Mouse (Mus musculus) heart, postnatal 36 days (tissue): Measurements from ENCODE around the gene Zbtb41. TPM values are rescaled to one million over a fixed set of nuclear protein-coding genes. Genes with fewer than 3 reads are reported as not detected.
"Not testable (repeated sequence)": the region's sequence is repeated elsewhere in the genome, so short reads cannot be mapped to it uniquely, and the experiment has no call there.

Source experiments
- DNase-seq, 2 experiments: peaks; one replicate each; pipeline ENCODE4 v3.0.0; 2021 to 2022
- intact Hi-C: fragments of 180-260 bp; cut with DNase I; formaldehyde crosslinking; loops from one replicate; pipeline ENCODE4 v1.15.1; 2025
- total RNA-seq, 2 experiments: library from RNA; stranded (reverse); gene quantifications; 2 replicates each; pipeline ENCODE4 v1.2.3; 2021

The Zbtb41 gene
- 10 to 100 TPM; 22.6 to 23.0 TPM for total RNA-seq

DNA sequence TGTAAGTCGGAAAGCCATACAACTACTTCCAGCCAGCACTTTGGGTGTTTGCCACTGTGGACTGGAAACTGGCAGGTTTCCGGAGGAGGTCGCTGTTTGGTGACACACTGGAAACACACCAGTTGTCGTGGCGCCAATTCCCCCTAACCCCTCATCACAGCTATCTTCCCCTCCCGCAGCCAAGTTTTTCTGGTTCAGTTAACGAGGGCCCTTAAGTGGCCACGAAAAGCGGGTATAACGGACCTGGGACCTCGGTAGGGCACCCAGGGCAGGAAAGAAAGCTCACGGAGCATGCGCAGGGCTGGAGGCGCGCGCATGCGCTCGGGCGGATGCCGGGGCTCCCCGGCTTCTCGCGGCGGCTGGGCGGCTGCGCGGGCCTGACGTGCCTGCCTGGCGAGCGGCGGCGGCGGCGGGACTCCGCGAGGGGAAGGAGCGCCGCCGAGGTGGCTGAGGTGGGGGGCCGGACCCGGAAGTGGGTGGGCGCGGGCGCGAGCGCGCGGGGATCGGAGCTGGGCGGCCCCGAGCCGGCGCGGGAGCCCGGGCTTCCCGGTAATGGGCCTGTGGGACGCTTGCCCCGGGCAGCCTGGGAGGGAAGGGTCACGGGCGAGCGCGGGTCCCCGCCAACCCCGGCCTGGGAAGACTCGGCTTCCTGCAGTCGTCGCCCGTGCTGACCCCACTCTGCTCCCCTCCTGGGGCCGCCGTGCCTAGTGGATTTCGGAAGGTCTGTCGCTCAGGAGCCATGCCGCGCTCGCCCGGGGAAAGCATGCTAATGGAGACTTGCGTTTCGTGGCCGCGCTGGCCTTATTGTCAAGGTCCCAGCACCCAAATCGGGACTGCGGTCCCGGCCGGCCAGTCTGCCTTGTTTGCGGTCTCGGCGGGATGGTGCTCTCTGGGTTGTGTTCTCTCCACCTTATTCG lies at the start of gene Zbtb41:
Gene Zbtb41 (plus strand): TSS at position 414 of the 917 bp plus-strand sequence.
- intact Hi-C loops = no loop called here
- DNase-seq = peak; percentile 89 to 96

DNA sequence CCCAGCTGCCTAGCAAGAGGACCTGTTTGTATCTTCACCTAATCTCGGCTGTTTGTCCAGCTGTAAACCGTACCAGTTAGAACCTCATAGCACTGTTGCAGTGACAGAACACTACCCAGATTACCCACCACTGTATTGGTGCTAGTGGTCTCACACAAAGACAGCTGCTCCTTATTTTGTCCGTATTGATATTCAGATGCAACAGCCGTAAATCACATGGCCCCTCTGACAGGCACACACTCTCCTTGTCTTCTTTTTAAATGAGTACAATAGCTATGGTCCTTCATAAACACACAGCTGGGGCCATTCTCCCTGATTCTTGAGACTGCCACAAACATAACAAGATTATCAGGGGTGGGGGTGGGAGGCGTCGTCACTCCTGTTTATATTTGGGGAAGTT lies 46.2 kb upstream of the Zbtb41 start:
- DNase-seq = no peak
- intact Hi-C loops = no loop called here

DNA sequence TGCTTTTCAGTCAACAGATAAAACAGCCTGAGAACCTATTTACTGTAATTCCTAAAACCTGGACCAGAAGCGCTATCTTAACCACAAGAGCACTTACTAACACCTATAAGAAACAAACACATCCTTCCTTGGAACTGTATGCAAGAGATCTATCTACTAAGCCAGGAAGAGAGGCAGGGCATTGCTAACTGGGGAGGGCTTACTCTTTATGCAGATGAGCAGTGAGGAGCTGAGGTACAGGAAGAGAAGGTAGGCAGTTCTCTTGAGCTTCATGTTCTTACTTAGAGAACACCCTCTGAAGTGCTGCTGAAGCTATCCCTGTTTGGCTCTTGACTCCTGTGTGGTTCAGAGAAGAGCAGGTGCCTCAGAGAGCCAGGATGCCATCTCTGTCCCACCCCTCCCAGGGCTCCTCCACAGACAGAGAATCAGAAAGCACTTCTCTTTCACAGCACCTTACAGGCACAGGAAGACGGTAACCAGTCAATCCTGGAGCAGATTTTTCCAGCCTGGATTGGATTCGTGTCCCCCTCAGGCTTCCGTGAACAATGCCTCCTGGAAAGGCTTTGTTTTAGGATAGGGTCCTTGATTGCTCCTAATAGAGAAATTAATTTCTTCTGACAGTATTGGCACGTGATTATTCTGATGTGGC lies 45.3 kb upstream of the Zbtb41 start, which contains the start of gene Crb1:
Gene Crb1 (minus strand): TSS at position 463 of the 649 bp plus-strand sequence.
- no peak for DNase-seq
- intact Hi-C loops = no loop called here

DNA sequence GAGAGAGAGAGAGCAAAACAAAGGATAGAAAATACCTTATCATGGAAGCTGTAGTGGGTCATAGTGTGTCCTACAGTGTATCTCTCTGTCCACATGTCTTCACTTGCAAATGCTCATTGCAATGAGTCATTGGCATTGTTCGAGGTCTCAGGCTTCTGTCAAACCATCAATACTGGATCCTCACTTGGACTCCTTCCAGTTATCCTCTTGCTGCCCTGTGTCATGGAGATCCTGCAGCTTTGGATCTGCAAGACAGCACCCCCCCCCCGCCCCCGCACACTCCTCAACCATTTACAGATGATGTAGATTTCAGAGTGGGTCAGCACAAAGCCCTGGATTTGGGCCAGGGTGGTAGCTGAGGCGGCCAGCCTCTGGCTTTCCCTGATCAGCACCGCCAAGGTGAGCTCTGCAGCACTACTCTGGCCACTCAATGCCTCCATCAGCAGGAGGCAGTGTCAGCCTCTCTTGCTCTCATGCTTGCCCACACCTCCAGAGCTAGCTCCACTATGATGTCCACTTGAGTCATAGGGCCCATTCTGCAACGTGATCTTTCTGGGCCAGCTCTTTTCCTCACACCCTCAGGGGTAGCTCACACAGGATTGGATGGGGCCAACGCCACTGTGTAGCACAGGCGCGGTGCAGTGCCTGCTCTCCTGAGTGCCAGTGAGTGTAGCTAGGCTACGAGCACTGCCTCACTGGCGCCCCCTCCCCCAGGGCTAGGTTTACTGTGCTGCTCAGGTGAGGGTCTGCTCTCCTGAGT lies 43.0 kb upstream of the Zbtb41 start:
- no peak for DNase-seq
- intact Hi-C loops = no loop called here

DNA sequence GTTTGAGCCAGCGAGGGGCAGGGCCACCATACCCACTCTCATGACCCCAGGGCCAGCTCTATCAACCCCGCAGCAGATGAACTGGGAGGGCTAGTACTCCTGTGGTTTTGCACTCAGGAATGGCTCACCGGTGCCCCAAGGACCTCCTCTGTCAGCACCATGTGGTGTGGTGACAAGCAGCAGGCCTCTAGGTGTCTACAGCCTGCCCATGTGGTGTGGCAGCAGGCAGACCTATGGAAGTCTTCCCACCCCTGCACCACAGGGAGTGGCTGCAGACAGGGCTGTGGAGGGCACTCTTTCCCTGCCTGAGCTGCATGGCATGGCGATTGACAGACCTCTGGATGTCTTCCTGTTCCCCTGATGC lies 42.5 kb upstream of the Zbtb41 start:
- no peak for DNase-seq
- intact Hi-C loops = no loop called here

DNA sequence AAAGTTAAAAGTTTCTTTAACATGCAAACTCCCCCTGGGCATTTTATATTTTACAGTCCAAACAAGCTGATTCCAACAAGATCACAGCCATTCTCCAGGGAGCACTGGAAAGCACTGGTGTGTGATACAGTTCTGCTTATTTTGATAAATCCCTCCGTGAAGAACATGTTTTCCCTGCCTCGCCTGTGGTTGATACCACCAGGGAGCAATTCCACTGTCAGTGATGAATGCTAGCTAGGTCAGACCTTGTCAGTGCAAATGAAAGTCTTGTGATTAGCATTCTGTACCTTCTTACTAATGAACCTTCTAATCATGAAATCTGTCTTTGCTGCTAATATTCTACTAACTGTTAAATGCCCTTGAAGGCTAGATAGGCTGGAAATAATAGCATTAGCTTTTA lies 30.3 kb upstream of the Zbtb41 start:
- DNase-seq = no peak

DNA sequence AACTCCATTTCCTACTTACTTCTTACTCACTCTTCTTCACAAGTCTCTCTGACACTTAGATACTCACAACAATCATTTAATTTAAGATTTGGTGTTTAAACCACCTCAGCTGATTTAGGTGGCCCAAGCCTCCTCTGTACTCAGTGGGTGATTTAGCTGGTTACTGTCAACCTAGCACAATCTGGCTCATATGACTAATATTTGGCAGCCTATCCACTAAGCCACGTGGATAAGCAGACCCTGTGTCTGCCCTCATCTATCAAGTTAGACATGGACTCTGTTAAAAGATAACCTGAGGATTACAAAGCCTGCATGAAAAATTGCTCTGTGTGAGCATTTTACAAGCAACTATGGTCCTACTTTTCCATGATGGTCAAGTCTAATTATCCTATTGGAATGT lies 25.5 kb upstream of the Zbtb41 start:
- no peak for DNase-seq
- intact Hi-C loops = no loop called here

More for the DNA sequence above, 30.3 kb upstream of the Zbtb41 start:
- intact Hi-C loops = no loop called here

DNA sequence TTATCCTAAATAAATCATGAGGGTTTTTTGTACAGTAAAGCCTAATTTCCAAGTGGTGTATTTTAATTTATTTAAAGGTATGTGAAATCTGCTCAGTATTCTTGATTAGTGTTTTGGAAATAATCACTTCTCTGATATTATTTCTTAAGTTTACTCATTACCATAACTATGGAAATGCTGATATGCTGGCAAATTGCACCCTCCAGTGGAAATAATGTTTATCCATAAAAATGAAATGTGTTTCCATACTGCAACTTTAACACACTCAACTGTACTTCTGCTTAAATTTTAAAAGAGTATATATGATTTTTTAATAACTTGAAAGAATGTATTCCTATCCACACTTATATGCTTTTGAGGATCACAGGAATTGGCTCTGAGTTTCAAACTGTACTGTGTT lies 16.3 kb upstream of the Zbtb41 start:
- DNase-seq = no peak

DNA sequence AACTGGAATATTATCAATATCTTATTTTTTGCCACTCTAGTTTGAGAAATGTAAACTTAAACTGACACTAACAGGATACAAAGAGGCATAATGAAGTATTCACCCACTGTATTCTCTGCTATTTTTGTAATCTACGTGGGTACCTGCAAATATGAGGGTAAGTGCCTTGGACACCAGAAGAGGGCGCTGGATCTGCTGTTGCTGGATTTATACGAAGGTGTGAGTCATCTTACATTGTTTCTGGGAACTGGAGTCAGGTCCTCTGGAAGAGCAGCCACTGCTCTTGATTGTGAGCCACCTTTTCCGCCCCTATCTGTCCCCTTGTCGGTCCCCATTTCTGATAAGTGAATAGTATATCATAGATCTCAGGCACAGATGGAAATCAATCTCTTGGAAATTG lies 14.4 kb upstream of the Zbtb41 start:
- DNase-seq = no peak
- intact Hi-C loops = no loop called here

More for the DNA sequence above, 16.3 kb upstream of the Zbtb41 start:
- intact Hi-C loops = no loop called here

DNA sequence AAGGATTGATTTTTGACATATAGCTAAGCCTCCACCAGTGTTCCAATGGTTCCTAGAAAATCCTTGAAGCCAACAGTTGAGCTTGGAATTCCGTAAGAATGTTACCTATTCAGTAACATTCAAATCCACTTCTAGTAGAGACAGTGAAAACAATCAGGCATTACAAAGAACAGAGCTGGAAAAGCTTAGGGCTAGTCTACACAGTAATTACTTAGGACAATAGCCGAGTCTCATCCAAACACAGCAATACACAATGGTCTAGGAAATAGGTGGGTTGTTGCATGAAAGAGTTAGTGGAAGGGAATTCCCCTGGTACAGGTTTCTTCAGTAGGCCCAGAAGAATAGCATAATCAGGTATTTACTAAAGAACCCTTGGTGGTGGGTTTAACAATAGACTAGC lies 9.7 kb upstream of the Zbtb41 start:
- DNase-seq, intact Hi-C loops: not testable (repeated sequence)

DNA sequence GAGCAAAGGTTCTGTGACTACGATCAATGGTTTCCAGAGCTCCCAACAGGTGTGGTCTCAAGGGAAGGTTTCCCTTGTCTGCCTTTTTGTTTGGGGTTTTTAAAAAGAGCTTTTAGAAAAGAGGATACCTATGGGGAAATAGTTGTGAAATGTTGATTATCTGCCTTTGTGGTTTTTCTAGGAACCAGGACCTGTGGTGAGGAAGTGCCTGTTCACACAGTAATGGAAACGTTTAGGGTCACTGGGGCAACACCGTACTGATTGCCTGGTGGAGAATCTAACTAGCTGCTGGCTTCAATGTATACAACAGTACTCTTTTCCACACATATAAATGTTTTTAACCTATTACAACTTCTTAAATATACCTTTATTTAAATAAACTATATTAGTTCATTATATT lies 8.6 kb upstream of the Zbtb41 start:
- no peak for DNase-seq
- intact Hi-C loops = no loop called here

DNA sequence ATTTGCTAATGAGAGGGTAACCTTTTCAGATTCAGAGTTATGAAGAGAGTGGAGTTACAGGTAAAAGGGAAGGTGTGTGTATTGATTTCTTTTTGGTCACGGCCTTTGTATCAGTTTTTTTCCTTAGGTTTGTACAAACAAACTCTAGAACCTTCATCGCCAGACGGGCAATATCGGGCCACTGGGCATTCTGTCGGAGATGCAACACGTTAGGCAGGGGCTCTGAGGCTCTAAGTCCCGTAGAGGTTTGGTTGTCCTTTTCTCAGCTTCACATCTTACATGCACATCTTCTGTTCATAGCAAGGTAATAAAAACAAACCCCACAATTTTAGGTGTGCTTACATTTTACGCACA lies 590 bp upstream of the Zbtb41 start:
- DNase-seq = no peak
- intact Hi-C loops = no loop called here

DNA sequence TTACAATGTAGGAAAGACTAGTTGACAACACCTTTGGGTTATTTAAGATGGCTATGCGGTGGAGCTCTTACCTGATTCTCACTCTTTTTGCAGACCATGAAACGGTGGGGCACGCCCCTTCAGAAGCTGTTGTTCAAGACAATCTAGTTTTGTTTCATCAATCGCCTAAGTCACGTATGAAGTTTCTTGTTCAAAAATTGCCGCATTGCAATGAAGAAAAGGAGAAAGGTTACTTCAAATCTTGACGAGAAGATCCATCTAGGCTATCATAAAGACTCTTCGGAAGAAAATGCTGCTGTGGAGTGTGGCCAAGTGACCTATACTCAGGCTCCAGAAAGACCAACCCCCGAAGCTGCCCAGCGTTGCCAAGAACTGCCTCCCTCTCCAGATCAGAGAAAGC lies 853 bp downstream of the Zbtb41 start:
- no peak for DNase-seq

DNA sequence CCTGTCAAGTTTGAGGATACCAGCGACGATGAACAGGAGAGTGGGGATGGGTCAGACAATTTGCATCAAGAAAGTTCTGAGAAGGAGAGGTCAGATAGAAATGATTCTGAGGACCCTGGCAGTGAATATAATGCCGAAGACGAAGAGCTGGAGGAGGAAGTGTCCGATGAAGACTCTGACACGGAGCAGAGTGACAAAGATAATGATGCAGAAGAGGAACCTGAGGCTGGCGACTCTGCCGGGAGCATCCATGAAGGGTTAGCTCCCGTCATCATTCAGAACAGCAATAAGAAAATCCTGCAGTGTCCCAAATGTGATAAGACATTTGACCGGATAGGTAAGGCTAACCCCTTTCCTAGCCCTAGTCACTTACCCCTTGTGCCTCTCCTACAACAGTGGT lies 1.8 kb downstream of the Zbtb41 start:
- intact Hi-C loops = no loop called here
- no peak for DNase-seq

More for the DNA sequence above, 853 bp downstream of the Zbtb41 start:
- intact Hi-C loops = no loop called here

DNA sequence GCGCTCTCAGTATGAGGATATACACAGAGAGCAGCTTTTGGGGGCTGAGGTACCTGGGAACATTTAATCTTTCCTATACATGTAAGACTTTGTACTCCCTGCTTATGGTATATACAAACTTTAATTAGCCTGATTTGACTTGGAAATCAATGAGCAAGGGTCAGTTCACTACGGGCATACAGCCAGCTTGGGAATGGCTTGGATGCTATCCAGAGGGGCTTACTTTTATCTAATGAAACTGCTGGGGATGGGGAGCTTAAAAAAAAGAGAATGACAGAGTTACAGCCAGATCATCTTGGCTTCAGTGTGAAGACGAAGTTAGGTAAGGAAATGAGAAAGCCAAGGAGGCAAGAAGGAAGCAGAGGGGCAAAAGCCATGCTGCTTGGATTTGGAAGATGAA lies 2.9 kb downstream of the Zbtb41 start:
- intact Hi-C loops = no loop called here
- no peak for DNase-seq

DNA sequence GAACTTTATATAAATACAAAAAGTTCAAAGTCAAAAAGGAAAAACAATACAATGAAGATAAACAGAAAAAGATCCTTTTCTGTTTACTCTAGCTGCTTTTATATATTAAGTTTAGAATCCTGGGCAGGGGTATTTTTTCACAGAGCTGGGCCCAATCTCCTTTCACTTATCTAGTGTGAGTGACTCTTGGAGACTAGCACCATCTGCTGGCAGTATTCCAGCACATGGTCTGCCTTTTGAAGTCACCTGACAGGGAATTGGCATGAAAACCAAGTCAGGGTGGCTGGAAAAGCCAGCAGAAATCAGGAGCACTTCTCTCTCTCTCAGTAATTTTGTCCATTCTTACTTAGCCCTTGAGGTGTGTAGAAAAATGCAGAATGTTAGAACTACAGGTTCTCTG lies 16.3 kb downstream of the Zbtb41 start:
- peak in 1 of 2 experiments; percentile 14 for DNase-seq
- intact Hi-C loops = no loop called here

DNA sequence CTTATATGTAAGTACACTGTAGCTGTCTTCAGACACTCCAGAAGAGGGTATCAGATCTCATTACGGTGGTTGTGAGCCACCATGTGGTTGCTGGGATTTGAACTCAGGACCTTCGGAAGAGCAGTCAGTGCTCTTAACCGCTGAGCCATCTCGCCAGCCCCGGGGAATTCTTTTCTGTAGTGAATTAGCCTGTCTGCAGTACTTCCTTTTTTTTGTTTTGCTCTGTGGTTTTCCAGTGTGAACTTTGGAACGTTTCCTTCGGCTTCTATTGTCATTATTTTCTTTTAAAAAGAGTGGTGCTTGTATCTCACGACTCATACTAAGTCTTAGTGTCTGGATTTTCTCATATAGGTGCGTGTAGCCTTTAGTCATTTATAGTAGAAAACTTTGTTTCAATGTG lies 21.0 kb downstream of the Zbtb41 start:
- DNase-seq, intact Hi-C loops: not testable (repeated sequence)

DNA sequence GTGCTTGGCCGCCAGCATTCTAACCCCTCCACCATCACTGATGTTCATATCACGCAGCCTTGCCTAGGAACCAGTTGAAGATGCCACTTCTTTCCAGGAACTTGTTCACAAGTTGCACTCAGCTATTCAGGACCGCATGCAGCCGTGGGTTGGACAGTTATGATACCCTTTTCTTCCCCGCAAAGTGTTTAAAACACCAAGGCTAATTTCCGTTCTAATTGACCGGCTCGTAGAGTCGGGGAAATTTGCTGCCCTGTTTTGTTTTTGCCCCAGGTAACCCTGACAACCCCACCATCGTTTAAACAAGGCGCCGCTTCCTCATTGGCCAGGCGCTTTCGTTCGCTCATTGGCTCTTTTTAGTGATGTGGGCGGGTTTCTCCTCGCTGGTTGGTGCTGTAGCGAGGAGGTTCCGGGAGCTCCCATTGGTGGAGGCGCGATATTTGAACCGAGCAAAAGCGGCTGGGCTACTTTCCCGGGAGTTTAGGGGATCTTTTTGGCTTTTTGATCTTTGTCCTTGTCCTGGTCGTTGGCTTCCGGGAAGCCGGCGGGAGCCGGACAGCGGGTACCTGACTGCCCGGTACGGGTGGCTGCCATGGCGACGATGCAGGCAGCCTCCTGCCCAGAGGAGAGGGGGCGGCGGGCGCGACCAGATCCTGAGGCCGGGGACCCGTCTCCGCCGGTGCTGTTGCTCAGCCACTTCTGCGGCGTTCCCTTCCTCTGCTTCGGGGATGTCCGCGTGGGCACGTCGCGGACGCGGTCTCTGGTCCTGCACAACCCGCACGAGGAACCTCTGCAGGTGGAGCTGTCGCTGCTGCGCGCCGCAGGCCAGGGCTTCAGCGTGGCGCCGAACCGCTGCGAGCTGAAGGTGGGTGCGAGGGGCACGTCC lies 32.5 kb downstream of the Zbtb41 start, which contains the start of gene Aspm:
Gene Aspm (plus strand): TSS at position 433 of the 886 bp plus-strand sequence.
- peak; percentile 83 to 84 for DNase-seq
- intact Hi-C loops = no loop called here

DNA sequence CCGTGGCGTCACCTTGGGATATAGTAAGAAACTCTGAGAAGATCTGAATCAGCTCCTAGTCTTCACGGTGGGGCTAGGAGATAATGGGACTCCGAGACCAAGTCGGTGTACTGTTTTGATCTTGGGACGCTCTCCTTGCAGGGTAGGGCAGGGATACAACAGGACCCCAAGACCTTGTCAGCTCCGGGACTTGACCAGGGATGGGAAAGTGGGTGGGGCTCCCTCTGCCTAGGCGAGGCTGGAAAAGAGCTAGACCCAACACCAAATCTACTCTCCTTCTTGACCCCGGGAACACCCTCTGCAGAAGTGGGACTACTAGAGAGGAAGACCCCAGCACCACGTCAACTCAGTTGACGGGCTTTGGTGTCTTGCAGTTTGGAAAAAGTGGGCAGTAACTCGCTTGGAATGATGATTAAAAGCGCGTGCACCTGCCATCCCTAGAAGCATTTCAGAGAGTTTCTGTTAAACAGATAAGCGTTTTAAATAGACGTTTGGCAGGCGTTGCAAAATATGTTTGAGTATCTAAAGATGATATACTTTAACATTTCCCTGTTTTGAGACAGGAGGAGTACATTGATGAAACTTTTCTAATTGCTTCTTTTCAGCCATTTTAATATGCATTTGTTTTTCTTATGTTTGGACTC lies 33.3 kb downstream of the Zbtb41 start:
- DNase-seq = peak in 1 of 2 experiments; percentile 5
- intact Hi-C loops = no loop called here

DNA sequence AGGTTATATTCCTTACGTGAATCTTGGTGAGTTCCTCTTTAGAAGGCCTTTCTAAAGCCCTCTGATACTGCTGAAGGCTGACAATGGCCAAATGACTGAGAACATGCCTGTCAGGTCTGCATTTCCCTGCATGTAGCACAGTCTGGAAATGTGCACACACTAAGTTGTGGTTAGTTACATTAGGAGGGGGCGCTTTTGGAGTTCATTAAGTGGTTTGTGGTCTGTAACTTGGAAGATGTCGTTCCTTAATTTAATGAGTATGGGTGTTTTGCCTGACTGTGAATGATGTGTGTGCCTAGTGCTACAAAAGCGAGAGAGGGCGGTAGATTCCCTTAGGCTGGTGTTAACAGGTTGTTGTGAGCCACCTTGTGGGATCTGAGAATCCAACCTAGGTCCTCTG lies 38.7 kb downstream of the Zbtb41 start:
- intact Hi-C loops = no loop called here
- no peak for DNase-seq
